In genomic region chr8:127589291-127589690, GRCm38 (mm10) we compare ENCODE assay signal across 8 mouse cellular contexts.
A peak's percentile ranks its signal among the peaks of the same experiment; 100 is the strongest.
DNase-seq lines count a peak whose midpoint lies in the region; ATAC-seq lines count a peak whose summit lies in the region.

No protein-coding gene starts in this region.

- peak; percentile 38; the same call in 1 of the 2 replicates for ATAC-seq in midbrain, embryonic 12.5 days (ENCODE audit: low FRiP score, low read depth)
- no peak for ATAC-seq in midbrain, embryonic 15.5 days (replicated peaks)
- ATAC-seq in liver, embryonic 11.5 days (replicated peaks; ENCODE audit: low FRiP score) = peak; percentile 54
- no peak for ATAC-seq in intestine, embryonic 16.5 days

- no peaks in the 10 kb centered on the region for H3K4me1 ChIP-seq in midbrain, embryonic 12.5 days
- H3K4me1 ChIP-seq in midbrain, embryonic 15.5 days = peaks cover 3% of the 10 kb centered on the region
- H3K4me1 ChIP-seq in liver, embryonic 11.5 days (replicated peaks; ENCODE audit: control insufficient read depth, insufficient read depth, low read length) = no peaks in the 10 kb centered on the region
- H3K4me1 ChIP-seq in intestine, embryonic 16.5 days (ENCODE audit: control insufficient read depth, insufficient read depth, low read length) = no peaks in the 10 kb centered on the region

- no peak overlapping the region for H3K27ac ChIP-seq in midbrain, embryonic 12.5 days (replicated peaks)
- H3K27ac ChIP-seq in midbrain, embryonic 15.5 days = no peak overlapping the region
- H3K27ac ChIP-seq in liver, embryonic 11.5 days (ENCODE audit: low read depth, low read length) = no peak overlapping the region
- H3K27ac ChIP-seq in intestine, embryonic 16.5 days (ENCODE audit: low read length) = no peak overlapping the region

- no peaks in the 10 kb centered on the region for H3K36me3 ChIP-seq in midbrain, embryonic 12.5 days
- H3K36me3 ChIP-seq in midbrain, embryonic 15.5 days (replicated peaks) = no peaks in the 10 kb centered on the region
- no peaks in the 10 kb centered on the region for H3K36me3 ChIP-seq in liver, embryonic 11.5 days (ENCODE audit: control insufficient read depth, insufficient read depth, low read length)
- H3K36me3 ChIP-seq in intestine, embryonic 16.5 days (ENCODE audit: control insufficient read depth, insufficient read depth, low read length) = no peaks in the 10 kb centered on the region

- no peak overlapping the region for H3K4me2 ChIP-seq in midbrain, embryonic 12.5 days (replicated peaks)
- H3K4me2 ChIP-seq in midbrain, embryonic 15.5 days = no peak overlapping the region
- no peak overlapping the region for H3K4me2 ChIP-seq in liver, embryonic 11.5 days
- H3K4me2 ChIP-seq in intestine, embryonic 16.5 days (ENCODE audit: low read depth, low read length) = no peak overlapping the region

- peak; percentile 32 for DNase-seq in MN1 (ENCODE audit: low spot score)
- peak; percentile 15 for DNase-seq in c-Kit-negative CD71-positive TER-119-positive erythroid progenitor cells, embryonic 14.5 days (ENCODE audit: low read depth, low spot score)
- peak; percentile 29 to 60 for DNase-seq in gastrocnemius, postnatal 4 days (ENCODE audit: low spot score in 2 of 2)
- DNase-seq in liver, embryonic 11.5 days (ENCODE audit: low spot score) = no peak
- peak; percentile 28 to 46 for DNase-seq in right cerebral cortex, adult 2 months (ENCODE audit: low spot score in 2 of 2)

- WGBS in midbrain, embryonic 12.5 days = 49% methylated on average over 4 of the region's 4 CpGs
- 49% methylated on average over 4 of the region's 4 CpGs for WGBS in midbrain, embryonic 15.5 days
- 36% methylated on average over 4 of the region's 4 CpGs for whole genome bisulfite sequencing in liver, embryonic 11.5 days
- 46% methylated on average over 4 of the region's 4 CpGs for WGBS in intestine, embryonic 16.5 days

- H3K9me3 ChIP-seq in midbrain, embryonic 12.5 days = no peaks in the 10 kb centered on the region
- H3K9me3 ChIP-seq in midbrain, embryonic 15.5 days = no peaks in the 10 kb centered on the region
- no peaks in the 10 kb centered on the region for H3K9me3 ChIP-seq in liver, embryonic 11.5 days (ENCODE audit: control insufficient read depth, low read length)
- H3K9me3 ChIP-seq in intestine, embryonic 16.5 days (ENCODE audit: control insufficient read depth, low read length) = no peaks in the 10 kb centered on the region

- no peaks in the 10 kb centered on the region for H3K27me3 ChIP-seq in midbrain, embryonic 12.5 days
- H3K27me3 ChIP-seq in midbrain, embryonic 15.5 days (replicated peaks) = no peaks in the 10 kb centered on the region
- H3K27me3 ChIP-seq in liver, embryonic 11.5 days (replicated peaks; ENCODE audit: control insufficient read depth, insufficient read depth, low read length) = no peaks in the 10 kb centered on the region
- no peaks in the 10 kb centered on the region for H3K27me3 ChIP-seq in intestine, embryonic 16.5 days (replicated peaks; ENCODE audit: control insufficient read depth, insufficient read depth, low read length)

- no peak overlapping the region for H3K4me3 ChIP-seq in midbrain, embryonic 12.5 days
- H3K4me3 ChIP-seq in midbrain, embryonic 15.5 days = no peak overlapping the region
- H3K4me3 ChIP-seq in liver, embryonic 11.5 days (ENCODE audit: low read depth, low read length) = no peak overlapping the region
- no peak overlapping the region for H3K4me3 ChIP-seq in intestine, embryonic 16.5 days (ENCODE audit: low read length)

- no peak overlapping the region for H3K9ac ChIP-seq in midbrain, embryonic 12.5 days (replicated peaks)
- no peak overlapping the region for H3K9ac ChIP-seq in midbrain, embryonic 15.5 days
- H3K9ac ChIP-seq in liver, embryonic 11.5 days (ENCODE audit: low read depth, low read length) = no peak overlapping the region
- no peak overlapping the region for H3K9ac ChIP-seq in intestine, embryonic 16.5 days (ENCODE audit: low read depth, low read length)

Comparison
In these comparisons a context has a peak if more than half of its experiments do, and no peak if none do; other contexts are left out.
1. ATAC-seq: peak in midbrain, embryonic 12.5 days (single experiment) and liver, embryonic 11.5 days (single experiment); none in midbrain, embryonic 15.5 days (single experiment) and intestine, embryonic 16.5 days (single experiment).